Mouse (Mus musculus): ENCODE results near the gene Lepr. TPM values are rescaled to one million over a fixed set of nuclear protein-coding genes. Genes with fewer than 3 reads are reported as not detected.

Gene Lepr
- total RNA-seq (2014; rRNA removed) (5.2 and 6.9 TPM in 2 replicates), polyA plus RNA-seq (2015; fragmentation: Nextera tagmentation; extraction: Ambion mirVana) (2.8 and 3.8 TPM in 2 replicates)

DNA sequence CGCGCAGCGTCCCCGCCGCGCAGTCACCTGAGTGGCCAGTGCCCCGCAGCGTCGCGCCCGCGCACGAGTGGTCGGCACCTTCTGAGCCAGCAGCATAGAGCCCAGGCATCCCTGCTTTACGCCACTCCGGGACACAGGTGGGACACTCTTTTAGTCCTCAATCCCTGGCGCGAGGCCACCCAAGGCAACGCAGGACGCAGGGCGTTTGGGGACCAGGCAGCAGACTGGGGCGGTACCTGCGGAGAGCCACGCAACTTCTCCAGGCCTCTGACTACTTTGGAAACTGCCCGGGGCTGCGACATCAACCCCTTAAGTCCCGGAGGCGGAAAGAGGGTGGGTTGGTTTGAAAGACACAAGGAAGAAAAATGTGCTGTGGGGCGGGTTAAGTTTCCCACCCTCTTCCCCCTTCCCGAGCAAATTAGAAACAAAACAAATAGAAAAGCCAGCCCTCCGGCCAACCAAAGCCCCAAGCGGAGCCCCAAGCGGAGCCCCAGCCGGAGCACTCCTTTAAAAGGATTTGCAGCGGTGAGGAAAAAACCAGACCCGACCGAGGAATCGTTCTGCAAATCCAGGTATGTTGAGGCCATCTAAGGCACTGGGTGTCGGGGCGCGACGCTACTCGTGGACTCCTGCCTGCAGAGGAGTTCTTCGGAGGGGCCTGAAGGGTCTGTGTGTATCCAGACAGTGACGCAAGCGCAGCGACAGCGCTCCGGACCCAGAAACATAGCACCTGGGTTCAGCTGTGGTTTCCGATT, at the start of gene Lepr:
Lepr (plus strand) TSS at position 38 of the 755 bp plus-strand sequence.
- Histone ChIP-seq H3K4me2 (ENCODE audit: low read depth) (peak within 1 kb of the TSS; percentile 77), H3K27ac (ENCODE audit: low read depth, low read length) (no peak within 1 kb of the TSS), H3K27me3 (ENCODE audit: insufficient read depth, low read length) (peaks cover 14% of the 10 kb centered on the region; the same call in 1 of the 2 replicates), H3K9ac (peak within 1 kb of the TSS; percentile 28), H3K9me3 (ENCODE audit: low read length) (no peaks in the 10 kb centered on the region), H3K4me1 (ENCODE audit: insufficient read depth) (no peaks in the 10 kb centered on the region; the same call in 1 of the 2 replicates), H3K4me3 (ENCODE audit: low read depth, low read length) (peak within 1 kb of the TSS; percentile 38), H3K36me3 (ENCODE audit: insufficient read depth) (no peaks in the 10 kb centered on the region)
- ATAC-seq (no peak), DNase-seq (peak; percentile 22)
- 2% methylated on average over 50 of the region's 50 CpGs for WGBS
- no peak for TF ChIP-seq CTCF (IDR thresholded peaks at IDR 0.05; ENCODE audit: low read depth)

GRCm38 (mm10) chr4:101669161-101669560, 48.0 kb upstream of the Lepr start:
- DNase-seq = no peak
- WGBS = 25% methylated on average over 5 of the region's 5 CpGs

DNA sequence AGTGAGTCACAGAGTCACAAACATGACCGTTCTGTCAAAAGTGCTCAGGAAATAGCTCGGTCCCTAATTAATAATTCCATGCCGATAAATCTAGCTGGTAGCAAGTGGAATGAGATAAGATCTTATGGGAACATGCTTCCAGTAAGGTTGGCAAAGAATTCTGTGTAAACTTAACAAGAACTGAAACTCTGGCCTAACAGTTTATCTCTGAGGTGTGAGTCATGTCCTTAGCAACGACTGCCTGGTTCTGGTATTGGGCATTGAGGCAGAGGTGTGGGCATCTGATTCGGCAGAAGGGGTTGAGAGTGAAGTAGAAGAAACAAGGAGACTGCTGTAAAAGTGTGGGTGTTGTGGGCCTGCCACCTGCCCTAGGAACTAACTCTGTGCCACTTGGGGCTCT, 47.4 kb upstream of the Lepr start:
- Histone ChIP-seq H3K36me3 (ENCODE audit: insufficient read depth) (no peaks in the 10 kb centered on the region), H3K4me1 (ENCODE audit: insufficient read depth) (no peaks in the 10 kb centered on the region), H3K9me3 (ENCODE audit: low read length) (no peaks in the 10 kb centered on the region), H3K27ac (ENCODE audit: low read depth, low read length) (no peak overlapping the region), H3K4me2 (ENCODE audit: low read depth) (no peak overlapping the region), H3K27me3 (ENCODE audit: insufficient read depth, low read length) (no peaks in the 10 kb centered on the region), H3K9ac (no peak overlapping the region), H3K4me3 (ENCODE audit: low read depth, low read length) (no peak overlapping the region)
- 56% methylated on average over 5 of the region's 5 CpGs for WGBS
- no peak for DNase-seq
- no peak for TF ChIP-seq CTCF (IDR thresholded peaks at IDR 0.05; ENCODE audit: low read depth)
- no peak for ATAC-seq

More at GRCm38 (mm10) chr4:101669161-101669560, 48.0 kb upstream of the Lepr start:
- Histone ChIP-seq H3K36me3 (ENCODE audit: insufficient read depth) (no peaks in the 10 kb centered on the region), H3K4me2 (ENCODE audit: low read depth) (no peak overlapping the region), H3K27me3 (ENCODE audit: insufficient read depth, low read length) (no peaks in the 10 kb centered on the region), H3K9ac (no peak overlapping the region), H3K27ac (ENCODE audit: low read depth, low read length) (no peak overlapping the region), H3K4me3 (ENCODE audit: low read depth, low read length) (no peak overlapping the region), H3K4me1 (ENCODE audit: insufficient read depth) (no peaks in the 10 kb centered on the region), H3K9me3 (ENCODE audit: low read length) (no peaks in the 10 kb centered on the region)
- no peak for TF ChIP-seq CTCF (IDR thresholded peaks at IDR 0.05; ENCODE audit: low read depth)
- ATAC-seq = no peak

DNA sequence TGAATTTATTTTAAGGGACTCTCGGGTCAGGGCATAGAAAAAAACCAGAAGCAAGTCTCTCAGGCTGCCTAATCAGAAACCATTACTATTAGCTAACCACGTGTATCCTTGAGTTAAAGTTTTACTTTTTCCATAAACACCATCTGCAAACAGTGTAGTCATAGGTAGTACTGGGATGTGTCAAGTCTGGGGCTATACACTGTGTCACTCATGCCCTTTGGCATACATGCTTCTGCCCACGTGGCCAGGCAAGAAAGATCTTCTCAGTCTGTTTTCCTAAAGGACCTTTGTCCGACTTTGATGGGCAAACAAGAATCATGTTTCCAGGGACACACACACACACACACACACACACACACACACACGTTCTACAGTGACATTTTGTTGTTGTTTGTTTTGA, 42.4 kb upstream of the Lepr start:
- Histone ChIP-seq H3K4me1 (ENCODE audit: insufficient read depth) (no peaks in the 10 kb centered on the region), H3K27ac (ENCODE audit: low read depth, low read length) (no peak overlapping the region), H3K4me3 (ENCODE audit: low read depth, low read length) (no peak overlapping the region), H3K27me3 (ENCODE audit: insufficient read depth, low read length) (no peaks in the 10 kb centered on the region), H3K9ac (no peak overlapping the region), H3K4me2 (ENCODE audit: low read depth) (no peak overlapping the region), H3K36me3 (ENCODE audit: insufficient read depth) (no peaks in the 10 kb centered on the region), H3K9me3 (ENCODE audit: low read length) (no peaks in the 10 kb centered on the region)
- 80% methylated on average over 5 of the region's 5 CpGs for WGBS
- no peak for TF ChIP-seq CTCF (IDR thresholded peaks at IDR 0.05; ENCODE audit: low read depth)
- DNase-seq = no peak
- no peak for ATAC-seq

DNA sequence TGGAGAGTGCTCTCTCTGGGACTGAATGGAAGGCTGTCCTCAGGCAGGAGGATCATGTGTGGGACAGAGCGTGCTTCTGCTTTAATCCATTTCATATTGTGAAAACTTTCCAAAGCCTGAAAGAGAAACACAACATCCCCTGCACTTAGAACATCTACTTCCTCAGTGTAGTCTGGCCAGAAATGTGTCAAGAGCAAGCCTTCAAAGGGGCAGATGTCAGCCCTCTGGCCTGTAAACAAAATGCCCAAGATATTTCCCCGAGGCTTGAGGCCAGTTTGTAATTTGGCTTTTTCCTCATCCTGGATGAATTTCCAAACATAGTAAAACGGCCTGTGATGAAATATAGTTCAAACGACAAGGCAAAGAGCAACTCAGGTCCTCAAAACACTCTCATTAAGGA, 41.5 kb upstream of the Lepr start:
- ATAC-seq = no peak
- Histone ChIP-seq H3K4me3 (ENCODE audit: low read depth, low read length) (no peak overlapping the region), H3K36me3 (ENCODE audit: insufficient read depth) (no peaks in the 10 kb centered on the region), H3K9me3 (ENCODE audit: low read length) (no peaks in the 10 kb centered on the region), H3K27me3 (ENCODE audit: insufficient read depth, low read length) (no peaks in the 10 kb centered on the region), H3K4me2 (ENCODE audit: low read depth) (no peak overlapping the region), H3K4me1 (ENCODE audit: insufficient read depth) (no peaks in the 10 kb centered on the region), H3K9ac (no peak overlapping the region), H3K27ac (ENCODE audit: low read depth, low read length) (no peak overlapping the region)
- no peak for DNase-seq
- 80% methylated on average over 4 of the region's 4 CpGs for WGBS
- no peak for TF ChIP-seq CTCF (IDR thresholded peaks at IDR 0.05; ENCODE audit: low read depth)

DNA sequence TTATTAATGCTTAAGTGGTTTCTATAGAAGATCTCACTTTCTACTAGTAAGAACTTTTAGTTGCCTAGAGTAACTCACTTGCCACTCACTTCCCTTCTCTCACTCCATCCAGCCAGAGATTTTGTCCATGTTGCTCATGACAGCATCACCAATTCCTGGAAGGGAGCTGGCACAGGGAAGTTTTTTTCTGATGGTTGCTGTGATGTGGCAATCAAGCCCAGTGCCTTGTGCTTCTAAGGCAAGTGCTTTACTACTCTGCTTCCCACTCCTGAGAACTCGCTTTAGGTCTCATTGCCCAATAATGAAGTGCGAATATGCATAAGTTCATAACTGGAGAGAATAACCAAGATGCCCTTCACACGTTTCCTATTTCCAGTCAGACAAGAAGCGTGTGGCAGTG, 34.6 kb upstream of the Lepr start:
- no peak for DNase-seq
- Histone ChIP-seq H3K36me3 (ENCODE audit: insufficient read depth) (no peaks in the 10 kb centered on the region), H3K27me3 (ENCODE audit: insufficient read depth, low read length) (no peaks in the 10 kb centered on the region), H3K27ac (ENCODE audit: low read depth, low read length) (no peak overlapping the region), H3K9me3 (ENCODE audit: low read length) (no peaks in the 10 kb centered on the region), H3K9ac (no peak overlapping the region), H3K4me3 (ENCODE audit: low read depth, low read length) (no peak overlapping the region), H3K4me2 (ENCODE audit: low read depth) (no peak overlapping the region), H3K4me1 (ENCODE audit: insufficient read depth) (no peaks in the 10 kb centered on the region)
- WGBS = 89% methylated on average over 4 of the region's 4 CpGs
- TF ChIP-seq CTCF (IDR thresholded peaks at IDR 0.05; ENCODE audit: low read depth) = no peak
- no peak for ATAC-seq

DNA sequence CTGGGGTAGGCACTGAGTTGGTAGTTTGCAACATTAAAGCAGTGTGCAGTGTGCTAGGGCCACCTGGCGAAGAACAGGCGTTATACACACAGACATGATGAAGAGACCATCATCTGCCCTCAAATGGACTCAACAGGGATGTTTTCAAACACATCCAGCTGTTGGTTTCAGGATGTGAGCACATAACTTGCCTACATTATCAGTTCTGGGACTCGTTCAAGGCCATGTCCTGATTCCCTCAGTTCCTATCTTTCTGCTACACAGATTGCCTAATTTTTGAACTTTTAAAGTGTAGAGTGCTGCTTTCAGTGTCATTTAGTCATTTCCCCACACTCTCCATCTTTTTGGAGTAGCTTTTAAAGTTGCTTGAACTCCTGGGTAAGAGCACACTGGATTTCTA, 34.1 kb upstream of the Lepr start:
- Histone ChIP-seq H3K4me2 (ENCODE audit: low read depth) (no peak overlapping the region), H3K4me1 (ENCODE audit: insufficient read depth) (no peaks in the 10 kb centered on the region), H3K9ac (no peak overlapping the region), H3K36me3 (ENCODE audit: insufficient read depth) (no peaks in the 10 kb centered on the region), H3K4me3 (ENCODE audit: low read depth, low read length) (no peak overlapping the region), H3K27me3 (ENCODE audit: insufficient read depth, low read length) (no peaks in the 10 kb centered on the region), H3K9me3 (ENCODE audit: low read length) (no peaks in the 10 kb centered on the region), H3K27ac (ENCODE audit: low read depth, low read length) (no peak overlapping the region)
- no peak for ATAC-seq
- no peak for TF ChIP-seq CTCF (IDR thresholded peaks at IDR 0.05; ENCODE audit: low read depth)
- DNase-seq = no peak
- 89% methylated on average over 3 of the region's 3 CpGs for WGBS
